ENCODE assay signal across 8 mouse cellular contexts in genomic region chr15:27937003-27937860, GRCm38 (mm10).
DNase-seq lines count a peak whose midpoint lies in the region; ATAC-seq lines count a peak whose summit lies in the region.

No protein-coding gene starts in this region.

- peak; percentile 94 for ATAC-seq in embryonic facial prominence, embryonic 14.5 days (ENCODE audit: low read depth)
- peak; percentile 85 for ATAC-seq in heart, embryonic 16.5 days (replicated peaks; ENCODE audit: extremely low read depth, insufficient read depth, low FRiP score)
- ATAC-seq in liver, embryonic 13.5 days (ENCODE audit: low read depth): peak; percentile 75
- ATAC-seq in neural tube, embryonic 12.5 days (ENCODE audit: low FRiP score, low read depth): peak; percentile 98

- H3K9ac ChIP-seq in embryonic facial prominence, embryonic 14.5 days (ENCODE audit: low read depth, low read length): peak overlapping the region; percentile 56; the same call in 1 of the 2 replicates
- peak overlapping the region; percentile 58 for H3K9ac ChIP-seq in heart, embryonic 16.5 days (ENCODE audit: low read length)
- H3K9ac ChIP-seq in liver, embryonic 13.5 days: no peak overlapping the region
- peak overlapping the region; percentile 56 for H3K9ac ChIP-seq in neural tube, embryonic 12.5 days

- no peaks in the 10 kb centered on the region for H3K36me3 ChIP-seq in embryonic facial prominence, embryonic 14.5 days (ENCODE audit: control insufficient read depth, insufficient read depth, low read length)
- no peaks in the 10 kb centered on the region for H3K36me3 ChIP-seq in heart, embryonic 16.5 days (ENCODE audit: control insufficient read depth, insufficient read depth)
- no peaks in the 10 kb centered on the region for H3K36me3 ChIP-seq in liver, embryonic 13.5 days
- H3K36me3 ChIP-seq in neural tube, embryonic 12.5 days: no peaks in the 10 kb centered on the region

- peak; percentile 14 to 22 for DNase-seq in B cell, adult 2 months
- DNase-seq in adrenal gland, postnatal 14 days: peak; percentile 58
- peak; percentile 93 for DNase-seq in embryonic facial prominence, embryonic 14.5 days (ENCODE audit: low spot score)
- peak; percentile 54 to 68 for DNase-seq in kidney, postnatal 25 days
- no peak for DNase-seq in liver, embryonic 13.5 days
- no peak for DNase-seq in thymus, postnatal 10 days (ENCODE audit: low spot score in 2 of 2)

- H3K4me1 ChIP-seq in embryonic facial prominence, embryonic 14.5 days (ENCODE audit: control insufficient read depth, insufficient read depth, low read length): peaks cover 35% of the 10 kb centered on the region
- peaks cover 50% of the 10 kb centered on the region for H3K4me1 ChIP-seq in heart, embryonic 16.5 days (ENCODE audit: control insufficient read depth, insufficient read depth, low read length)
- peaks cover 16% of the 10 kb centered on the region for H3K4me1 ChIP-seq in liver, embryonic 13.5 days (replicated peaks)
- H3K4me1 ChIP-seq in neural tube, embryonic 12.5 days: peaks cover 54% of the 10 kb centered on the region

- WGBS in embryonic facial prominence, embryonic 14.5 days: 17% methylated on average over 20 of the region's 20 CpGs
- WGBS in heart, embryonic 16.5 days: 17% methylated on average over 20 of the region's 20 CpGs
- WGBS in liver, embryonic 13.5 days (ENCODE audit: insufficient replicate concordance): 36% methylated on average over 20 of the region's 20 CpGs
- WGBS in neural tube, embryonic 12.5 days: 4% methylated on average over 20 of the region's 20 CpGs

- no peak overlapping the region; the same call in 1 of the 2 replicates for H3K27ac ChIP-seq in embryonic facial prominence, embryonic 14.5 days (replicated peaks; ENCODE audit: low read depth, low read length)
- peak overlapping the region; percentile 54; the same call in 1 of the 2 replicates for H3K27ac ChIP-seq in heart, embryonic 16.5 days (ENCODE audit: low read length)
- H3K27ac ChIP-seq in liver, embryonic 13.5 days: no peak overlapping the region
- peak overlapping the region; percentile 72 for H3K27ac ChIP-seq in neural tube, embryonic 12.5 days

- H3K4me2 ChIP-seq in embryonic facial prominence, embryonic 14.5 days (ENCODE audit: low read depth, low read length): peak overlapping the region; percentile 57
- H3K4me2 ChIP-seq in heart, embryonic 16.5 days (ENCODE audit: low read depth, low read length): peak overlapping the region; percentile 62
- peak overlapping the region; percentile 41 for H3K4me2 ChIP-seq in liver, embryonic 13.5 days
- H3K4me2 ChIP-seq in neural tube, embryonic 12.5 days (replicated peaks): peak overlapping the region; percentile 65

- no peaks in the 10 kb centered on the region for H3K9me3 ChIP-seq in embryonic facial prominence, embryonic 14.5 days (ENCODE audit: control insufficient read depth, low read length)
- H3K9me3 ChIP-seq in heart, embryonic 16.5 days (replicated peaks; ENCODE audit: control insufficient read depth, low read length): no peaks in the 10 kb centered on the region
- H3K9me3 ChIP-seq in liver, embryonic 13.5 days (replicated peaks): no peaks in the 10 kb centered on the region
- no peaks in the 10 kb centered on the region for H3K9me3 ChIP-seq in neural tube, embryonic 12.5 days

- H3K27me3 ChIP-seq in embryonic facial prominence, embryonic 14.5 days (replicated peaks; ENCODE audit: control insufficient read depth, insufficient read depth, low read length): no peaks in the 10 kb centered on the region
- no peaks in the 10 kb centered on the region for H3K27me3 ChIP-seq in heart, embryonic 16.5 days (ENCODE audit: control insufficient read depth, insufficient read depth, low read length)
- no peaks in the 10 kb centered on the region for H3K27me3 ChIP-seq in liver, embryonic 13.5 days
- no peaks in the 10 kb centered on the region for H3K27me3 ChIP-seq in neural tube, embryonic 12.5 days (replicated peaks)

- H3K4me3 ChIP-seq in embryonic facial prominence, embryonic 14.5 days (ENCODE audit: low read depth, low read length): peak overlapping the region; percentile 26
- H3K4me3 ChIP-seq in heart, embryonic 16.5 days (ENCODE audit: low read length): peak overlapping the region; percentile 33
- no peak overlapping the region for H3K4me3 ChIP-seq in liver, embryonic 13.5 days (replicated peaks)
- peak overlapping the region; percentile 27 for H3K4me3 ChIP-seq in neural tube, embryonic 12.5 days

Comparison
In these comparisons a context has a peak if more than half of its experiments do, and no peak if none do; other contexts are left out.
1. DNase-seq: peak in B cell, adult 2 months (2 of 2), adrenal gland, postnatal 14 days (single experiment), embryonic facial prominence, embryonic 14.5 days (single experiment) and kidney, postnatal 25 days (2 of 2); none in liver, embryonic 13.5 days (single experiment) and thymus, postnatal 10 days (0 of 2).
2. H3K27ac ChIP-seq: peak in heart, embryonic 16.5 days (single experiment) and neural tube, embryonic 12.5 days (single experiment); none in embryonic facial prominence, embryonic 14.5 days (single experiment) and liver, embryonic 13.5 days (single experiment).
3. Peak in every context shown above with its lines, with median percentiles within 50 percentile points of each other: ATAC-seq and H3K4me2 ChIP-seq.